Mouse (Mus musculus) testis, adult 2 months (tissue): ENCODE results near the gene Tnrc6b.

Experiments used
- CTCF ChIP-seq: fragments of 200-500 bp; IDR thresholded peaks from 2 replicates; pipeline ENCODE4 v1.5.1; 2012; ENCODE audit warnings: low read depth, mild to moderate bottlenecking, inconsistent platforms, low read length, moderate library complexity; ENCODE audit not compliant: control insufficient read depth, insufficient read depth, insufficient replicate concordance
- POLR2A ChIP-seq: fragments of 200-500 bp; IDR thresholded peaks from 2 replicates; pipeline ENCODE4 v1.6.1; 2012; ENCODE audit warnings: low read depth, mild to moderate bottlenecking, inconsistent platforms, low read length, moderate library complexity; ENCODE audit not compliant: control insufficient read depth

- TF ChIP-seq CTCF (no peak), POLR2A (no peak)
These were observed 60.9 kb downstream of the Tnrc6b start for GRCm38 (mm10) chr15:80771926-80772441.
